Mouse (Mus musculus) bone marrow, adult 2 months (tissue): ENCODE measurements at regions not wholly inside any gene's neighbourhood (a gene's known extent, or its start where the extent isn't known, plus 50 kb on each side); places are given as distances from the start of the nearest gene placed in this dataset.

Experiments used
- CTCF ChIP-seq: fragments of 200-500 bp; IDR thresholded peaks from 2 replicates; pipeline ENCODE4 v1.5.1; 2011; ENCODE audit warnings: low read length, control low read depth; ENCODE audit not compliant: control insufficient read depth, insufficient read depth
- POLR2A ChIP-seq: fragments of 200-500 bp; IDR thresholded peaks from 2 replicates; pipeline ENCODE4 v1.6.1; 2011; ENCODE audit warnings: low read depth, mild to moderate bottlenecking, control low read depth, low read length, borderline replicate concordance; ENCODE audit not compliant: control insufficient read depth

- TF ChIP-seq CTCF (no peak), POLR2A (no peak)
These were observed 120.0 kb downstream of the Rybp start for GRCm38 (mm10) chr6:100167321-100167720.
